Mouse (Mus musculus): ENCODE measurements around the gene Rnf43. TPM values are rescaled to one million over a fixed set of nuclear protein-coding genes. Genes with fewer than 3 reads are reported as not detected.

The Rnf43 gene
- polyA plus RNA-seq, 1 experiment from 2014 or later = 0.67 TPM

- Histone ChIP-seq H3K9me3 (no peaks in the 10 kb centered on the region), H3K27me3 (no peaks in the 10 kb centered on the region), H3K4me2 (replicated peaks) (no peak overlapping the region), H3K4me1 (replicated peaks) (no peaks in the 10 kb centered on the region), H3K9ac (replicated peaks) (no peak overlapping the region), H3K27ac (no peak overlapping the region), H3K36me3 (no peaks in the 10 kb centered on the region), H3K4me3 (replicated peaks) (no peak overlapping the region)
- WGBS = 88% methylated on average over 6 of the region's 6 CpGs
- no peak for ATAC-seq
These were observed 38.6 kb downstream of the Rnf43 start for GRCm38 (mm10) chr11:87701108-87701507.

- Histone ChIP-seq H3K27me3 (no peaks in the 10 kb centered on the region), H3K4me1 (replicated peaks) (no peaks in the 10 kb centered on the region), H3K4me2 (replicated peaks) (no peak overlapping the region), H3K9me3 (no peaks in the 10 kb centered on the region), H3K27ac (no peak overlapping the region), H3K4me3 (replicated peaks) (no peak overlapping the region), H3K9ac (replicated peaks) (no peak overlapping the region), H3K36me3 (no peaks in the 10 kb centered on the region)
- 85% methylated on average over 14 of the region's 14 CpGs for WGBS
- ATAC-seq = no peak
These were observed 39.5 kb downstream of the Rnf43 start for GRCm38 (mm10) chr11:87701877-87702620.

GRCm38 (mm10) chr11:87703654-87704053 lies 41.1 kb downstream of the Rnf43 start:
- no peaks in the 10 kb centered on the region for H3K36me3 ChIP-seq
- WGBS = 91% methylated on average over 5 of the region's 5 CpGs
- ATAC-seq = no peak

GRCm38 (mm10) chr11:87704289-87704688 lies 41.8 kb downstream of the Rnf43 start:
- Histone ChIP-seq H3K4me3 (replicated peaks) (no peak overlapping the region), H3K4me1 (replicated peaks) (no peaks in the 10 kb centered on the region), H3K4me2 (replicated peaks) (no peak overlapping the region), H3K27me3 (peaks cover 1% of the 10 kb centered on the region; the same call in 1 of the 2 replicates), H3K9me3 (no peaks in the 10 kb centered on the region), H3K9ac (replicated peaks) (no peak overlapping the region), H3K27ac (no peak overlapping the region), H3K36me3 (no peaks in the 10 kb centered on the region)
- WGBS = 89% methylated on average over 9 of the region's 9 CpGs
- ATAC-seq = no peak

More at GRCm38 (mm10) chr11:87703654-87704053, 41.1 kb downstream of the Rnf43 start:
- Histone ChIP-seq H3K9me3 (no peaks in the 10 kb centered on the region), H3K27ac (no peak overlapping the region), H3K4me2 (replicated peaks) (no peak overlapping the region), H3K4me3 (replicated peaks) (no peak overlapping the region), H3K27me3 (no peaks in the 10 kb centered on the region), H3K4me1 (replicated peaks) (no peaks in the 10 kb centered on the region), H3K9ac (replicated peaks) (no peak overlapping the region)

- no peaks in the 10 kb centered on the region for H3K36me3 ChIP-seq
- no peak overlapping the region for H3K9ac ChIP-seq (replicated peaks)
- H3K27ac ChIP-seq = no peak overlapping the region
- H3K4me3 ChIP-seq (replicated peaks) = no peak overlapping the region
- H3K27me3 ChIP-seq = peaks cover 17% of the 10 kb centered on the region
- H3K4me1 ChIP-seq (replicated peaks) = peaks cover 9% of the 10 kb centered on the region; the same call in 1 of the 2 replicates
- ATAC-seq = no peak
- no peaks in the 10 kb centered on the region for H3K9me3 ChIP-seq
- H3K4me2 ChIP-seq (replicated peaks) = no peak overlapping the region
- 23% methylated on average over 8 of the region's 8 CpGs for WGBS
These were observed 45.0 kb downstream of the Rnf43 start for GRCm38 (mm10) chr11:87707570-87707969.

- WGBS = 81% methylated on average over 5 of the region's 5 CpGs
- H3K4me1 ChIP-seq (replicated peaks) = peaks cover 9% of the 10 kb centered on the region; the same call in 1 of the 2 replicates
- no peak overlapping the region for H3K9ac ChIP-seq (replicated peaks)
- peaks cover 17% of the 10 kb centered on the region for H3K27me3 ChIP-seq
- no peak overlapping the region for H3K4me2 ChIP-seq (replicated peaks)
- no peak for ATAC-seq
- H3K4me3 ChIP-seq (replicated peaks) = no peak overlapping the region
- H3K9me3 ChIP-seq = no peaks in the 10 kb centered on the region
- no peak overlapping the region for H3K27ac ChIP-seq
- H3K36me3 ChIP-seq = no peaks in the 10 kb centered on the region
These were observed 46.5 kb downstream of the Rnf43 start for GRCm38 (mm10) chr11:87708979-87709378.

- Histone ChIP-seq H3K27me3 (peaks cover 17% of the 10 kb centered on the region), H3K36me3 (no peaks in the 10 kb centered on the region), H3K9ac (replicated peaks) (peak overlapping the region; percentile 6), H3K4me3 (replicated peaks) (peak overlapping the region; percentile 10), H3K27ac (no peak overlapping the region), H3K4me1 (replicated peaks) (peaks cover 9% of the 10 kb centered on the region; the same call in 1 of the 2 replicates), H3K9me3 (no peaks in the 10 kb centered on the region), H3K4me2 (replicated peaks) (peak overlapping the region; percentile 42)
- ATAC-seq = no peak
- WGBS = 15% methylated on average over 21 of the region's 21 CpGs
These were observed 47.2 kb downstream of the Rnf43 start for GRCm38 (mm10) chr11:87709513-87710261.

GRCm38 (mm10) chr11:87710262-87710615 lies 47.7 kb downstream of the Rnf43 start:
- no peak for ATAC-seq
- H3K4me2 ChIP-seq (replicated peaks) = peak overlapping the region; percentile 42
- H3K4me3 ChIP-seq (replicated peaks) = peak overlapping the region; percentile 10; the same call in 1 of the 2 replicates
- H3K27me3 ChIP-seq = peaks cover 17% of the 10 kb centered on the region
- H3K4me1 ChIP-seq (replicated peaks) = peaks cover 9% of the 10 kb centered on the region; the same call in 1 of the 2 replicates
- H3K27ac ChIP-seq = no peak overlapping the region
- no peaks in the 10 kb centered on the region for H3K9me3 ChIP-seq
- H3K9ac ChIP-seq (replicated peaks) = no peak overlapping the region
- H3K36me3 ChIP-seq = no peaks in the 10 kb centered on the region
- WGBS = 60% methylated on average over 7 of the region's 7 CpGs

GRCm38 (mm10) chr11:87712188-87712587 lies 49.7 kb downstream of the Rnf43 start:
- H3K36me3 ChIP-seq = no peaks in the 10 kb centered on the region
- no peaks in the 10 kb centered on the region for H3K9me3 ChIP-seq
- H3K27me3 ChIP-seq = peaks cover 17% of the 10 kb centered on the region
- WGBS = 84% methylated on average over 4 of the region's 4 CpGs
- no peak overlapping the region for H3K27ac ChIP-seq
- H3K4me1 ChIP-seq (replicated peaks) = peaks cover 9% of the 10 kb centered on the region; the same call in 1 of the 2 replicates
- no peak overlapping the region for H3K4me2 ChIP-seq (replicated peaks)
- H3K4me3 ChIP-seq (replicated peaks) = no peak overlapping the region
- no peak overlapping the region for H3K9ac ChIP-seq (replicated peaks)
- no peak for ATAC-seq

GRCm38 (mm10) chr11:87715999-87716398 lies 53.5 kb downstream of the Rnf43 start:
- ATAC-seq = no peak
- Histone ChIP-seq H3K9ac (replicated peaks) (no peak overlapping the region), H3K4me1 (replicated peaks) (0 out of 2 replicates have a peak, but pooled peaks cover 6% of the 10 kb centered on the region), H3K27me3 (0 out of 2 replicates have a peak, but pooled peaks cover 4% of the 10 kb centered on the region), H3K4me2 (replicated peaks) (no peak overlapping the region), H3K4me3 (replicated peaks) (no peak overlapping the region), H3K36me3 (no peaks in the 10 kb centered on the region), H3K9me3 (no peaks in the 10 kb centered on the region), H3K27ac (no peak overlapping the region)
- WGBS = 82% methylated on average over 4 of the region's 4 CpGs

GRCm38 (mm10) chr11:87719526-87719925 lies 57.0 kb downstream of the Rnf43 start:
- 0 out of 2 replicates have a peak, but pooled peaks cover 6% of the 10 kb centered on the region for H3K4me1 ChIP-seq (replicated peaks)
- no peaks in the 10 kb centered on the region for H3K9me3 ChIP-seq
- no peaks in the 10 kb centered on the region for H3K27me3 ChIP-seq
- no peak overlapping the region; the same call in 1 of the 2 replicates for H3K27ac ChIP-seq
- H3K4me2 ChIP-seq (replicated peaks) = no peak overlapping the region
- 0 out of 2 replicates have a peak overlapping the region, but pooled peaks have one; percentile 19 for H3K9ac ChIP-seq (replicated peaks)
- H3K4me3 ChIP-seq (replicated peaks) = no peak overlapping the region
- H3K36me3 ChIP-seq = no peaks in the 10 kb centered on the region
- 54% methylated on average over 7 of the region's 7 CpGs for WGBS
- no peak for ATAC-seq

GRCm38 (mm10) chr11:87720324-87720723 lies 57.8 kb downstream of the Rnf43 start:
- no peak overlapping the region for H3K9ac ChIP-seq (replicated peaks)
- no peak overlapping the region for H3K4me3 ChIP-seq (replicated peaks)
- WGBS = 52% methylated on average over 9 of the region's 9 CpGs
- H3K4me2 ChIP-seq (replicated peaks) = no peak overlapping the region
- H3K4me1 ChIP-seq (replicated peaks) = 0 out of 2 replicates have a peak, but pooled peaks cover 6% of the 10 kb centered on the region
- H3K36me3 ChIP-seq = no peaks in the 10 kb centered on the region
- H3K27me3 ChIP-seq = no peaks in the 10 kb centered on the region
- no peaks in the 10 kb centered on the region for H3K9me3 ChIP-seq
- no peak for ATAC-seq
- no peak overlapping the region for H3K27ac ChIP-seq
